Mouse (Mus musculus): ENCODE results near the gene Fbxw26.
"Not testable (repeated sequence)": the region's sequence is repeated elsewhere in the genome, so short reads cannot be mapped to it uniquely, and the experiment has no call there.

Gene Fbxw26

DNA sequence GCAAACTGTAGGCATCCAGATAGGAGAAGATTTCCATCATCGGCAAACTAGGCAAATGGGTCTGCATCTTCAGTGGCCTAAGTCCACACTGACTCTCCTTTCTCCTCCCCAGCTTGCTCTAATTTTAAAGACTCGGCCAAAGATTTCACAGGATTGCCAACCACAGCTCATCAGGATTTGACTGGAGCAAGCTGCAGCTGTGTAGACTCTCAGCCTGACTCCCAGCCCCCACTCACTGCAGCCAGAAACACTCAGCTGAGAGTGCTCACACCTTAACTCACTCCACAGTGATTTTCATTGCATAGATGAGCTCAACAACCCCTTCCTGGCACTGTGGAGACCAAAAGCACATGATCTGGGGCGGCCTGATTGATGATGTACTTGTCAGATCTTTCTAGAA, at the start of gene Fbxw26:
Gene Fbxw26 (minus strand): TSS at position 101 of the 400 bp plus-strand sequence.
- not testable (repeated sequence) for DNase-seq (ENCODE audit: low read depth in 2 of 2, low spot score in 2 of 2)

DNA sequence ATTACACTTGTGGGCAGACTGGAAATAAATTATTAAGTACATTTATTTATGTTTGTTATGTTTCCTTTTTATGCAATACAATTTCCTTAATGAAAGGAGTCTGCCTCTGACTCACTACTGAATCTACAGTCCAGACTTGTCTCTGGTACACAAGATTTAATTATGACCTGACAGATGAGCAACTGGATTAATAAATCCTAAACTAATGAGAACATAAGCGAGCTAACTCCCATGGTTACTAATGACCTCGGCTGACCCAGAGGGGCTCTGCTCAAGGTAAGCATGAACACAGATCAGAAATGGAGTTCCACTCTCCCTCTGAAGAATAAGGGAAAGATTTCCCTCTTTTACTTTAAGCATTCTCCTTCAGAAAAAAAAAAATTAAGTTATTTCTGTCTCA, 49.3 kb upstream of the Fbxw26 start:
- DNase-seq (ENCODE audit: low read depth in 2 of 2, low spot score in 2 of 2) = no peak

DNA sequence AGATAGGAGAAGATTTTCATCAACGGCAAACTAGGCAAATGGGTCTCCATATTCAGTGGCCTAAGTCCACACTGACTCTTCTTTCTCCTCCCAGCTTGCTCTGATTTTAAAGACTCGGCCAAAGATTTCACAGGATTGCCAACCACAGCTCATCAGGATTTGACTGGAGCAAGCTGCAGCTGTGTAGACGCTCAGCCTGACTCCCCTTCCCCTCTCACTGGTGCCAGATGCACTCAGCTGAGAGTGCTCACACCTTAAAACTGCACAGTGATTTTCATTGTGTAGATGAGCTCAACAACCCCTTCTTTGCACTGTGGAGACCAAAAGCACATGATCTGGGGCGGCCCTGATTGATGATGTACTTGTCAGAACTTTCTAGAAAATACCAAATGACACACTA, 44.7 kb upstream of the Fbxw26 start, which contains the start of gene Fbxw27:
Gene Fbxw27 (minus strand): TSS at position 101 of the 400 bp plus-strand sequence.
- not testable (repeated sequence) for DNase-seq (ENCODE audit: low read depth in 2 of 2, low spot score in 2 of 2)

DNA sequence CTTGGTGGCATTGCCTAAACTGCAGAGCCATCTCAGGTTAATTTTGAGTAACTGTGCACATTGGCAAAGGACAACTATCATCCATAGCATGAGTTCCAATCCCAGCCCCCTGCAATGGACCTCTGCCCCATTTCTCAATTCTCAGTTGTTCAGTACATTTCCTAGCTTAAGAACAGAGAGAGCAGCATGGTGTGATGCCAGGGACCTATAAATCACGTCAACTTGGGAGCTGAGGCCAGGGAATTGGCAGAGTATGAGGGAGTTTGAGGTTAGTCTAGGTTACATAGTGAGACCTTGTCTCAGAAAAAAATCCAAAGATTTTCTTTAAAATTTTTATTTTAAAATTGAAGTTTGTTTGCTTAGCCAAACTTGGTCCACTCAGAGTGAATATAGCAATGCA, 21.0 kb upstream of the Fbxw26 start:
- not testable (repeated sequence) for DNase-seq (ENCODE audit: low read depth in 2 of 2, low spot score in 2 of 2)

DNA sequence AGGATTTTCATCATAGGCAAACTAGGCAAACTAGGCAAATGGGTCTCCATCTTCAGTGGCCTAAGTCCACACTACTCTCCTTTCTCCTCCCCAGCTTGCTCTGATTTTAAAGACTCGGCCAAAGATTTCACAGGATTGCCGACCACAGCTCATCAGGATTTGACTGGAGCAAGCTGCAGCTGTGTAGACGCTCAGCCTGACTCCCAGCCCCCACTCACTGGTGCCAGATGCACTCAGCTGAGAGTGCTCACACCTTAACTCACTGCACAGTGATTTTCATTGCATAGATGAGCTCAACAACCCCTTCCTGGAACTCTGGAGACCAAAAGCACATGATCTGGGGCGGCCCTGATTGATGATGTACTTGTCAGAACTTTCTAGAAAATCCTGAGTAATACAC, 43.3 kb downstream of the Fbxw26 start, which contains the start of gene Fbxw18:
Gene Fbxw18 (minus strand): TSS at position 101 of the 400 bp plus-strand sequence.
- not testable (repeated sequence) for DNase-seq (ENCODE audit: low read depth in 2 of 2, low spot score in 2 of 2)

DNA sequence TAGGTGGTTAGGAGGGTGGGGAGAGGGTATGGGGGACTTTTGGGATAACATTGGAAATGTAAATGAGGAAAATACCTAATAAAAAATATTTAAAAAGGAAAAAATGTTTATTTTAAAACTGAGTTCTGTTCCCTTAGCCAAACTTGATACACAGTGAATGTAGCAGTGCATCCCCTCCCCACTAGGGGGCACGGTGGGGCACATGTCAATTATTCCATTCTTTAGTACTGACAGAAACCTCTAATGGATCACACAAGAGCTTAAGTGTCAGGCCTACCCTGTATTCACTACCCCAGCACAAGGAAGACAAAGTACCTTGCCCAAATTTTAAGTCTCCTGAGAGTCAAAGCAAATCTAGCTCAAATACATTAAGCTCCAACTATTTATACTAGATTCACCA, 60.6 kb downstream of the Fbxw26 start:
- peak in 1 of 2 experiments; percentile 5 for DNase-seq (ENCODE audit: low read depth in 2 of 2, low spot score in 2 of 2)

All from CD8-positive naive resting alpha-beta T cell, adult 2 months (primary cell).